Mouse (Mus musculus) layer of hippocampus, postnatal 25 days (tissue): ENCODE measurements around the gene Cfhr2. TPM values are rescaled to one million over a fixed set of nuclear protein-coding genes. Genes with fewer than 3 reads are reported as not detected.
"Not testable (repeated sequence)": the region's sequence is repeated elsewhere in the genome, so short reads cannot be mapped to it uniquely, and the experiment has no call there.

Experiments used
- DNase-seq, 2 experiments: peaks; one replicate each; pipeline ENCODE4 v3.0.0; 2022; ENCODE audit warnings: mixed read lengths in 2 of 2, low spot score in 1 of 2; ENCODE audit errors: extremely low spot score in 1 of 2
- total RNA-seq, 2 experiments: library from RNA; stranded (reverse); gene quantifications; 2 replicates each; pipeline ENCODE4 v1.2.3; 2021

Cfhr2 gene
- total RNA-seq: under 1 TPM in 1 of 2 experiments, not detected in 1; 0.22 TPM

DNA sequence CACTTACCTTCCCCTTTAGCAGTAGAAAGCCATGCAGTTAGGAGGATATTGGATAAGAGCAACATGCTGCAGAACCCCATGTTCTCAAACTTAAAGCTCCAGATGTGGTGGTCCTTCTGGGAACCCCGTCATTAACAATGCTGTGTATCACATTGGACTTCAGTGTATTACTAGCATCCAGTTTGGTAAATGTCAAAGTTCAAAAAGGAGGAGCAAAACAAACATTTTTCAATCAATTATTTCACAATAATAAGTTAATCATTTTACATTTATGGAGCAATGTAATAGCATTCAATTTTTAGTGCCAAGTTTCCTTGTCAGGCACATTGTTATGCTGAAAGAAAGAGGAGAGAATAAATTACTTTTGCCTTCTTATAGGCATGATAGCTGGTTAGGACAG is at the start of gene Cfhr2:
Cfhr2 (minus strand) TSS at position 155 of the 400 bp plus-strand sequence.
- DNase-seq: no peak

GRCm38 (mm10) chr1:139863751-139864150 is 5.2 kb upstream of the Cfhr2 start:
- DNase-seq: no peak

DNA sequence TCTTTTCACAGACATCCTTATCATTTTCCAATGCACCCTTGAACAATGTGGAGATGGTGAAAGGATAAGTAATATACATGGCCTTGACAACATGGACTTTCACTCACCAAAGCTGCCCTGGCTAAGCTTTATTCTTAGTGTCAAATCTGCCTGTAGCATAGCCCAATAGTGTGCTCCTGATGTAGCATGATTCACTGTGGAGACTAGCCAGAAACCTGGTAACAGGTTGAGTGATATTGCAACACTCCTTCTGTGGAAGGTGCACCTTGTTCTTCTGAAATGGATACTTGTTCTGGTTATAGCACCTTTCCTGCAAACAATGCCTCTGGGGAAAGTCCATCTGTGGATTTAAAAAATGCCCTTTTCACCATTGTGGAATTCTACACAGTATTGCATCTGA is 1.7 kb upstream of the Cfhr2 start:
- DNase-seq: no peak

DNA sequence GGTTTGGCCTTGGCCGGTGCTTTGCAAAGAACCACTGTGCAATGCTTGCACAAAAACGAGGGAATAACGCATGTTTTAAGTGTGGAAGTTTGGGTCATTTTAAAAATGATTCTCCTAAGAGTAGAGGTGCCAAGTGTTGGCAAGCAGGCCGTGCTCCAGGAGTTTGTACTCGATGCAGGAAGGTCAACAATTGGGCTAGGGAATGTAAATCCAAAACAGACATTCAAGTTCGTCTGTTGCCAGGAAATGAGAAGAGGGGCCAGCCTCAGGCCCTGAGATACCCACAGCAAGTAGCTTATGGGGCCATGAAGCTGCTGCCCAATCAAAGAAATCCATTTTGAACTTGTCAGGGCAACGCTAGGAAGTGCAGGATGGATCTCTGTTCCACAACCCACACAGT is 18.8 kb downstream of the Cfhr2 start:
- no peak for DNase-seq

DNA sequence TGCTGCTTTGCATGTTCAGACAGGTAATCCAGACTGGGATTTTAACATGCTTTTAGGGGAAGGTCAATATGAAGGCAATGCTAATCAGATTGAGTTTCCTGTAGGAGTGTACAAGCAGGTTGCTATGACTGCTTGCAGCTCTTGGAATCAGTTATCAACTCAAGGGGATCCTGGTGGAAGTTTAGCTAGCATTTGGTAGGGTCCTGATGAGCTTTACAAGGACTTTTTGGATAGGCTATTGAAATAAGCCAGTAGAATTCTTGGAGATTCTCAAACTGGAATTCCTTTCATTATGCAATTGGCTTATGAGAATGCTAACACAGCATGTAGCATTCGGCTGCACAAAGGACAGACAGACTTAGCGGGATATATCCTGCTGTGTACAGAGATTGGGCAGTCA is 19.2 kb downstream of the Cfhr2 start:
- no peak for DNase-seq

DNA sequence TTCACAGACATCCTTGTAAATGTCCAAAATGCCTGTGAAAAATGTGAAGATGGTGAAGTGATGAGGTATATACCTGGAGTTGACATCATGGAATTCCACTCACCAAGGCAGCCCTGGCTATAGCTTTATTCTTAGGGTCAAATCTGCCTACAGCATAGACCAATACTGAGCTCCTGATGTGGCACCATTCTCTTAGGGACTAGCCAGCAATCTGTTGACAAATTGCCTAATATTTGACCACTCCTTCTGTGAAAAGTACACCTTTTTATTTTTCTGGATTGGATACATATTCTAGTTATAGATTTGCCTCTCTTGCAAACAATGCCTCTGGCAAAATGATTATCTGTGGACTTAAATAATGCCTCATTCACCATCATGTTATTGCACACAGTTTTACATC is 49.9 kb downstream of the Cfhr2 start:
- no peak for DNase-seq

DNA sequence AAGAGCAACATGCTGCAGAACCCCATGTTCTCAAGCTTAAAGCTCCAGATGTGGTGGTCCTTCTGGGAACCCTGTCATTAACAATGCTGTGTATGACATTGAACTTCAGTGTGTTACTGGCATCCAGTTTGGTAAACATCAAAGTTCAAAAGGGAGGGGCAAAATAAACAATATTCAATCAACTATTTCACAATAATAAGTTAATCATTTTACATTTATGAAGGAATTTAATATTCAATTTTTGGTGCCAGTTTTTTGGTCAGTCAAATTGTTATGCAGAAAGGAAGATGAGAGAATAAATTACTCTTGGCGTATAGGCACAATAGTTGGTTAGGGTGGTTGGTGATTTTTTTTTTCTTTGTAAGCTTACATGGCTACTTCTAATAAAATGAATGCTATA is 77.4 kb downstream of the Cfhr2 start, which contains the start of gene Gm4788:
Gm4788 (minus strand) TSS at position 101 of the 400 bp plus-strand sequence.
- DNase-seq: no peak

DNA sequence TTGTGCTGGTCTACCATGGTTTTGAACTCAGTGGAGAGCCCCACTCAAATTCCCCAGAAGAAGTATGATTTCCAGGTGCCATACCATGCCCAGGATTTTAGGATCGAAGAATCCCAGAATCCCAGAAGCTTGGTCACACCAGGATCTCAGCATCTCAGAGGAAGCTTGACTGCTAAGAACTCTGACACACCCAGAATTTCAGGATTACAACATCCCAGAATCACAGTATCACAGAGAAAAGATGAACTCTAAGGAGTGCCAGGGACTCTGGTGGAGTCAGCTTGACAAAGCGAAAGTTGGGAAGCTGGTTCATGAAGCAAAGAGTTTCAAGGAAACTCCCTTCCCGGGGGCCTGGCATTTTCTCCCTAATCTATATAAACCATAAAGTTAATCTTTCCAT is 88.6 kb downstream of the Cfhr2 start:
- DNase-seq: not testable (repeated sequence)

Other genes starting within 250 kb of the Cfhr2 start
- gene Gm4788, start 77.5 kb downstream of the Cfhr2 start, total RNA-seq: under 1 TPM in 1 of 2 experiments, not detected in 1; 0.10 TPM